Mouse (Mus musculus) hindbrain, embryonic 15.5 days (tissue): ENCODE results near the gene Ihh. TPM values are rescaled to one million over a fixed set of nuclear protein-coding genes. Genes with fewer than 3 reads are reported as not detected.

Source experiments
- ATAC-seq: fragments of 200-750 bp; cut with Nextera tagmentation; 2 replicates; pipeline ENCODE4 v1.8.0; 2017; ENCODE audit warnings: low read depth, moderate number of reproducible peaks, moderate TSS enrichment; ENCODE audit not compliant: low FRiP score
- H3K27ac ChIP-seq: fragments of 300-500 bp; sonication (generic); replicated peaks from 2 replicates; pipeline ENCODE4 v1.5.1; 2015; ENCODE audit warnings: mild to moderate bottlenecking, inconsistent platforms
- H3K27me3 ChIP-seq: fragments of 300-500 bp; sonication (generic); 2 replicates; pipeline ENCODE4 v1.6.1; 2015; ENCODE audit warnings: control low read depth, inconsistent platforms
- H3K36me3 ChIP-seq: fragments of 300-500 bp; sonication (generic); 2 replicates; pipeline ENCODE4 v1.6.1; 2015; ENCODE audit warnings: control low read depth, inconsistent platforms
- H3K4me1 ChIP-seq: fragments of 300-500 bp; sonication (generic); replicated peaks from 2 replicates; pipeline ENCODE4 v1.6.1; 2015; ENCODE audit warnings: control low read depth, inconsistent platforms
- H3K4me2 ChIP-seq: fragments of 300-500 bp; sonication (generic); 2 replicates; pipeline ENCODE4 v1.6.1; 2015; ENCODE audit warnings: moderate library complexity, mild to moderate bottlenecking, inconsistent platforms
- H3K4me3 ChIP-seq: fragments of 300-500 bp; sonication (generic); 2 replicates; pipeline ENCODE4 v1.5.1; 2015; ENCODE audit warnings: mild to moderate bottlenecking, inconsistent platforms
- H3K9ac ChIP-seq: fragments of 300-500 bp; sonication (generic); 2 replicates; pipeline ENCODE4 v1.6.1; 2015; ENCODE audit warnings: inconsistent platforms
- H3K9me3 ChIP-seq: fragments of 300-500 bp; sonication (generic); 2 replicates; pipeline ENCODE4 v1.6.1; 2016; ENCODE audit warnings: control low read depth, inconsistent platforms
- WGBS: fragments of 180-500 bp; shearing (Covaris S2); methylation state at CpG from one replicate; pipeline ENCODE4 v1.1.7; 2015; 5-methylcytosine and 5-hydroxymethylcytosine counted together
- polyA plus RNA-seq: library from polyadenylated mRNA; unstranded; fragments of >200 nt; fragmentation: Nextera tagmentation; extraction: Ambion mirVana; gene quantifications from 2 replicates; pipeline ENCODE4 v1.2.1, GENCODE M21; 2015

Ihh gene
- 0.16 and 0.26 TPM in 2 replicates for polyA plus RNA-seq

- H3K9me3 ChIP-seq: no peaks in the 10 kb centered on the region
- peak within 1 kb of the TSS; percentile 68 for H3K4me2 ChIP-seq
Measured at GRCm38 (mm10) chr1:74951556-74952210, at the start of gene Ihh. Ihh (minus strand) TSS chr1:74951672.

GRCm38 (mm10) chr1:75001183-75001582 is 49.7 kb upstream of the Ihh start:
- H3K4me1 ChIP-seq: no peaks in the 10 kb centered on the region
- H3K27ac ChIP-seq: no peak overlapping the region
- no peak for ATAC-seq
- 48% methylated on average over 6 of the region's 6 CpGs for WGBS
- H3K36me3 ChIP-seq: no peaks in the 10 kb centered on the region
- H3K4me3 ChIP-seq: no peak overlapping the region
- no peaks in the 10 kb centered on the region for H3K9me3 ChIP-seq
- no peak overlapping the region for H3K4me2 ChIP-seq
- H3K9ac ChIP-seq: no peak overlapping the region
- H3K27me3 ChIP-seq: 0 out of 2 replicates have a peak, but pooled peaks cover 2% of the 10 kb centered on the region

More at GRCm38 (mm10) chr1:74951556-74952210, at the start of gene Ihh:
- Histone ChIP-seq H3K4me3 (peak within 1 kb of the TSS; percentile 31), H3K27me3 (peaks cover 90% of the 10 kb centered on the region), H3K36me3 (no peaks in the 10 kb centered on the region), H3K27ac (no peak within 1 kb of the TSS), H3K4me1 (peaks cover 44% of the 10 kb centered on the region), H3K9ac (peak within 1 kb of the TSS; percentile 21)
- under 1% methylated on average over 34 of the region's 55 CpGs for WGBS
- ATAC-seq: no peak

GRCm38 (mm10) chr1:75000496-75000895 is 49.0 kb upstream of the Ihh start:
- WGBS: 0% methylated on average over 1 of the region's 1 CpGs
- H3K9ac ChIP-seq: no peak overlapping the region

DNA sequence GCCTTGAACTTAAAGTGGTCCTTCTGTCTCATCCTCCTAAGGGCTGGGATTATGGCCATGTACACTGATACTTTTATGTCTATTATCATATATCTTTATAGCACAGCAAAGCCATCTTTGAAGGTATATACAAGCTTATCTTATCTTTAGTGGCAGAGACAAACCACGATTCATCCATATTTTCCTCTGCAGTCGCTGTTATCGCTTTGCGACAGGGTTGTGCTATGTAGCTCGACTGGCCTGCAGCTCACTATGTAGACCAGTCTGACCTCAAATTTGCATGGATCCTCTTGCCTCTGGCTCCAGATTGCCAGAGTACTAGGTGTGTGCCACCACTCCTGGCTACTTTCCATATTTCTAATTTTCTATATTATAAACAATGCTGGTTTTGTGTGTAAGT is 47.7 kb upstream of the Ihh start:
- no peak overlapping the region for H3K9ac ChIP-seq
- H3K4me1 ChIP-seq: no peaks in the 10 kb centered on the region
- H3K27me3 ChIP-seq: 0 out of 2 replicates have a peak, but pooled peaks cover 1% of the 10 kb centered on the region
- H3K36me3 ChIP-seq: no peaks in the 10 kb centered on the region
- no peak overlapping the region for H3K4me3 ChIP-seq
- H3K27ac ChIP-seq: no peak overlapping the region
- no peak for ATAC-seq
- whole genome bisulfite sequencing: 90% methylated on average over 5 of the region's 5 CpGs
- no peak overlapping the region for H3K4me2 ChIP-seq
- no peaks in the 10 kb centered on the region for H3K9me3 ChIP-seq

More at GRCm38 (mm10) chr1:75000496-75000895, 49.0 kb upstream of the Ihh start:
- H3K27me3 ChIP-seq: 0 out of 2 replicates have a peak, but pooled peaks cover 2% of the 10 kb centered on the region
- H3K4me1 ChIP-seq: no peaks in the 10 kb centered on the region
- no peak overlapping the region for H3K4me2 ChIP-seq
- no peak for ATAC-seq
- H3K27ac ChIP-seq: no peak overlapping the region
- H3K36me3 ChIP-seq: no peaks in the 10 kb centered on the region
- H3K9me3 ChIP-seq: no peaks in the 10 kb centered on the region
- H3K4me3 ChIP-seq: no peak overlapping the region

GRCm38 (mm10) chr1:74997231-74997630 is 45.8 kb upstream of the Ihh start:
- Histone ChIP-seq H3K27me3 (no peaks in the 10 kb centered on the region), H3K27ac (no peak overlapping the region), H3K9me3 (no peaks in the 10 kb centered on the region), H3K4me2 (no peak overlapping the region), H3K9ac (no peak overlapping the region), H3K4me3 (no peak overlapping the region), H3K36me3 (no peaks in the 10 kb centered on the region), H3K4me1 (no peaks in the 10 kb centered on the region)
- WGBS: 73% methylated on average over 2 of the region's 2 CpGs
- no peak for ATAC-seq

DNA sequence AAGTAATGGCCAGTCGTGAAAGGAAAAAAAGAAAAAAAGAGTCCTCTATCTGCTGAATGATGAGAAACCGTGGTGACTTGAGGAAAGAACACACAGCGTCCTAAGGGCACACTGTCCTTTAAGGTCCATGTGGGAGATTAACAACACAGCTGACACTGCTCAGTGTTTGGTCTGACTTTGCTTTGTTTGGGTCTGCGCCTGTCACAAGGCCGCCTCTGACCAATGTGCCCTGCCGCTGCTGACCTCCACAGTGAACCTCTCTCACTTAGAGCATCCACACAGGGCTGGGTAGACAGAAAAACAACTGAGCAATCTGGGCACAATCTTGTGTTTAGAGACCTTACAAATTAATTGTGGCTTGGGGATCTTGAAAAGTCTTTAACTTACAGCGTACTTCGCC is 25.5 kb upstream of the Ihh start:
- Histone ChIP-seq H3K9ac (no peak overlapping the region), H3K36me3 (no peaks in the 10 kb centered on the region), H3K27ac (no peak overlapping the region), H3K27me3 (no peaks in the 10 kb centered on the region), H3K9me3 (no peaks in the 10 kb centered on the region), H3K4me3 (no peak overlapping the region), H3K4me1 (no peaks in the 10 kb centered on the region), H3K4me2 (no peak overlapping the region)
- no peak for ATAC-seq
- WGBS: 82% methylated on average over 8 of the region's 8 CpGs

GRCm38 (mm10) chr1:74975936-74976335 is 24.5 kb upstream of the Ihh start:
- no peaks in the 10 kb centered on the region for H3K9me3 ChIP-seq
- H3K4me1 ChIP-seq: no peaks in the 10 kb centered on the region
- no peak for ATAC-seq
- H3K36me3 ChIP-seq: no peaks in the 10 kb centered on the region
- 92% methylated on average over 1 of the region's 1 CpGs for WGBS
- H3K4me3 ChIP-seq: no peak overlapping the region
- no peak overlapping the region for H3K9ac ChIP-seq
- H3K27ac ChIP-seq: no peak overlapping the region
- H3K27me3 ChIP-seq: no peaks in the 10 kb centered on the region
- H3K4me2 ChIP-seq: no peak overlapping the region

DNA sequence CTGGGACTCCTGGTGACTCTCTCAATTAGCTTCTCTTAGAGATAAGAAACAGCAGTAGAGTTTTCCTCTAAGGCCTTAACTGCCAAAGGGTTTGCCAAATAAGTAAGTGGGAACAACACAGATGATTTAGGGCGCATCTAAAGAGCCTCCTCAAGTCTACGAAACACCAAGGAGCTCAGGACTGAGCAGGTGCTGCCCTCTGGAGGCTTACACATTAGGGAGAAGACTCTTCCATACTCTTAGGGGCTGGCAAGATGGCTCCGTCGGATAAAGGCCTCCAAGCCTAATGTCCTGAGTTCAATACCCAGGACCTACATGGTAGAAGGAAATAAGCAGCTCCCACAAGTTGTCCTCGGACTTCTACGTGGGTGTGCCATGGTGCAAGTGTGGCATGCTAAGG is 22.1 kb upstream of the Ihh start:
- WGBS: 84% methylated on average over 6 of the region's 6 CpGs
- Histone ChIP-seq H3K9ac (no peak overlapping the region), H3K27me3 (no peaks in the 10 kb centered on the region), H3K4me1 (no peaks in the 10 kb centered on the region), H3K9me3 (no peaks in the 10 kb centered on the region), H3K4me3 (no peak overlapping the region), H3K27ac (no peak overlapping the region), H3K4me2 (no peak overlapping the region), H3K36me3 (no peaks in the 10 kb centered on the region)
- no peak for ATAC-seq

DNA sequence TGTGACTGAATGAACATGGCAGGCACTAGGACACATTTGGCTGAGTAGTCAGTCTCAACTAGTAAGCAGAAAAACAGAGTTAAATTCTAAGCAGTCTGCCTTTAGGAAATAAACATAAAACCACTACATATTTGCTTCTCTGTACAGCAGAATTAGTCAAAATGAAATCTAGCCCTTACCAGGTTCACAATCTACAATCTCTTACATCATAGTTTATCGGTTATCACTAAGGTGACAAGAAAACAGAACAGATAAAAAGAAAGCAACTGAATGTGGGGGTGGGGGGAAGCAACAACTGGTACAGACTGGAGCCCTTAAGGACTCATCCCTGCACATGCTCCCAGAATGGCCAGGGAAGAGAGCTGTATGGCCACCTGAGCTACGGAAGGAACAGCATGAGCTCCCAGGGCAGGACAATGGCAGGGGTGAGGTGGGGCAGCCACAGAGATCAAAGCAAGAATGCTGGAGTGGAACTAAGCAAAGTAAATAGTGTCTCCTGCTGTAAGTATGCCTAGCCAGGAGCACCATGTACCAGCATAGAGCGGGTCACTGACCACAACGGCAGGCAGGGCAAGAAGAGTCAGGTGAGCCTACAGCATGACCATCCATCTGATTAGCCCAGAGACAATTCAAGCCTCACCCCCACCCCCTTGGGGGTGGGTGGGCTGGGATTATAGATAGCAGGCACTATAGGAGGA is 20.0 kb upstream of the Ihh start:
- Histone ChIP-seq H3K4me3 (no peak overlapping the region), H3K9me3 (no peaks in the 10 kb centered on the region), H3K27me3 (no peaks in the 10 kb centered on the region), H3K4me1 (no peaks in the 10 kb centered on the region), H3K9ac (no peak overlapping the region), H3K36me3 (no peaks in the 10 kb centered on the region), H3K4me2 (no peak overlapping the region), H3K27ac (no peak overlapping the region)
- WGBS: 62% methylated on average over 4 of the region's 4 CpGs
- no peak for ATAC-seq

GRCm38 (mm10) chr1:74967962-74968580 is 16.6 kb upstream of the Ihh start:
- WGBS: 77% methylated on average over 8 of the region's 8 CpGs
- ATAC-seq: no peak
- H3K9me3 ChIP-seq: no peaks in the 10 kb centered on the region

DNA sequence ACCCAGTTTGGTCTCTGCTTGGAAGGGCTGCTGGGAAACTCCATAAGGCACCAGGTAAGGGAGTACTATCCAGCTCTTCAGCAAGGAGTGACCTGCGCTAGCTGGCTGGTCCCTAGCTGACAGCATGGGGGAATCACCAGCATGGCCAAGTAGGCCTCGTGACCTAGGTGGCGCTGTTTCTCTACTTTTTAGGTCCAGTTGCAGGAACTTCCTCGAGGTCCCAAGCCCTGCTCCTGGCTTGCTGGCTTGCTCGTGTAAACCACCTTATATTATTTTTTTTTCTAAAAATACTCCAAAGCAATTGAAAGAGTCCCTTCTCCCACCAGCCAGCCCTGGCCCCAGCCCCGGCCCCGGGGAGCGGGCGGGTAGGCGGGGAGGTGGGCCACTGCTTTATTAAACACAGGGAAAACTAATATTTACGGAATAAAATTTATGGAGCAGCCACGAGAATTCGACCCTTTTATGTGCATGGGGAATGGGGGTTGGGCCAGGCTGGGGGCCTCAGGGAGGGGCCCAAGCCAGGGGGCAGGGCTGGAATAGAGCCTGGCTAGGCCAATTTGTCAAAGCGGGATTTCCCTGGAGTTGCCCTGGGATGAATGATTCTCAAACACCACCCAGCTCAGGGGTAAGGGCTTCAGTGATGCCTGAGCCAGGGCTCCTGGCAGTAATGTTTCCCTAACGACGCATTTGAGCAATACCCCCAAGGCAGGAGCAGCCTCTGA is 13.2 kb upstream of the Ihh start:
- WGBS: 16% methylated on average over 16 of the region's 16 CpGs
- H3K27me3 ChIP-seq: no peaks in the 10 kb centered on the region
- no peaks in the 10 kb centered on the region for H3K9me3 ChIP-seq
- no peaks in the 10 kb centered on the region for H3K36me3 ChIP-seq
- H3K4me2 ChIP-seq: peak overlapping the region; percentile 45
- 0 out of 2 replicates have a peak, but pooled peaks cover 5% of the 10 kb centered on the region for H3K4me1 ChIP-seq
- no peak overlapping the region for H3K27ac ChIP-seq
- no peak overlapping the region for H3K9ac ChIP-seq
- no peak overlapping the region for H3K4me3 ChIP-seq
- ATAC-seq: peak; percentile 61; the same call in 1 of the 2 replicates

More at GRCm38 (mm10) chr1:74967962-74968580, 16.6 kb upstream of the Ihh start:
- Histone ChIP-seq H3K9ac (no peak overlapping the region), H3K4me1 (0 out of 2 replicates have a peak, but pooled peaks cover 5% of the 10 kb centered on the region), H3K27me3 (no peaks in the 10 kb centered on the region), H3K27ac (no peak overlapping the region), H3K4me2 (no peak overlapping the region), H3K4me3 (no peak overlapping the region), H3K36me3 (no peaks in the 10 kb centered on the region)
